Mouse (Mus musculus) heart, embryonic 13.5 days (tissue): ENCODE results near the gene H13. TPM values are rescaled to one million over a fixed set of nuclear protein-coding genes. Genes with fewer than 3 reads are reported as not detected.

Experiments
- ATAC-seq: fragments of 200-750 bp; cut with Nextera tagmentation; 2 replicates; pipeline ENCODE4 v1.8.0; 2017; ENCODE audit warnings: moderate TSS enrichment; ENCODE audit not compliant: insufficient number of reproducible peaks, low FRiP score, low TSS enrichment; ENCODE audit errors: extremely low read depth
- H3K27ac ChIP-seq: fragments of 300-500 bp; sonication (generic); replicated peaks from 2 replicates; pipeline ENCODE4 v1.5.1; 2015; ENCODE audit warnings: moderate library complexity, mild to moderate bottlenecking, inconsistent platforms
- H3K27me3 ChIP-seq: fragments of 300-500 bp; sonication (generic); replicated peaks from 2 replicates; pipeline ENCODE4 v1.6.1; 2015; ENCODE audit warnings: mild to moderate bottlenecking, inconsistent platforms
- H3K36me3 ChIP-seq: fragments of 300-500 bp; sonication (generic); 2 replicates; pipeline ENCODE4 v1.6.1; 2015; ENCODE audit warnings: mild to moderate bottlenecking, inconsistent platforms
- H3K4me1 ChIP-seq: fragments of 300-500 bp; sonication (generic); 2 replicates; pipeline ENCODE4 v1.6.1; 2015; ENCODE audit warnings: inconsistent platforms
- H3K4me2 ChIP-seq: fragments of 300-500 bp; sonication (generic); 2 replicates; pipeline ENCODE4 v1.6.1; 2015; ENCODE audit warnings: inconsistent platforms, mild to moderate bottlenecking, moderate library complexity
- H3K4me3 ChIP-seq: fragments of 300-500 bp; sonication (generic); 2 replicates; pipeline ENCODE4 v1.5.1; 2015; ENCODE audit warnings: moderate library complexity, mild to moderate bottlenecking, inconsistent platforms
- H3K9ac ChIP-seq: fragments of 300-500 bp; sonication (generic); 2 replicates; pipeline ENCODE4 v1.6.1; 2015; ENCODE audit warnings: inconsistent platforms, mild to moderate bottlenecking, moderate library complexity
- H3K9me3 ChIP-seq: fragments of 300-500 bp; sonication (generic); 2 replicates; pipeline ENCODE4 v1.6.1; 2016; ENCODE audit warnings: inconsistent platforms
- WGBS: fragments of 180-500 bp; shearing (Covaris S2); methylation state at CpG from one replicate; pipeline ENCODE4 v1.1.7; 2015; ENCODE audit warnings: mixed read lengths; 5-methylcytosine and 5-hydroxymethylcytosine counted together
- polyA plus RNA-seq: library from polyadenylated mRNA; unstranded; fragments of >200 nt; fragmentation: Nextera tagmentation; extraction: Ambion mirVana; gene quantifications from 2 replicates; pipeline ENCODE4 v1.2.1, GENCODE M21; 2015

The H13 gene
- polyA plus RNA-seq, 1 experiment from 2014 or later: 81.9 TPM

- no peak for ATAC-seq
- H3K36me3 ChIP-seq: no peaks in the 10 kb centered on the region
Observed at GRCm38 (mm10) chr2:152756474-152757393, 87.5 kb downstream of the H13 start.

GRCm38 (mm10) chr2:152757478-152757877 is 88.2 kb downstream of the H13 start:
- Histone ChIP-seq H3K4me1 (peaks cover 29% of the 10 kb centered on the region), H3K27me3 (peaks cover 28% of the 10 kb centered on the region; the same call in 1 of the 2 replicates), H3K4me3 (no peak overlapping the region), H3K9me3 (no peaks in the 10 kb centered on the region), H3K4me2 (no peak overlapping the region), H3K9ac (no peak overlapping the region), H3K36me3 (no peaks in the 10 kb centered on the region), H3K27ac (no peak overlapping the region)
- ATAC-seq: no peak
- WGBS: 66% methylated on average over 2 of the region's 2 CpGs

More at GRCm38 (mm10) chr2:152756474-152757393, 87.5 kb downstream of the H13 start:
- Histone ChIP-seq H3K9me3 (no peaks in the 10 kb centered on the region), H3K4me1 (peaks cover 29% of the 10 kb centered on the region), H3K4me3 (no peak overlapping the region), H3K9ac (no peak overlapping the region), H3K4me2 (no peak overlapping the region), H3K27me3 (peaks cover 28% of the 10 kb centered on the region; the same call in 1 of the 2 replicates), H3K27ac (no peak overlapping the region)
- WGBS: 75% methylated on average over 17 of the region's 17 CpGs

Other genes with a start within 250 kb of the H13 start
- not detected in 2 replicates for gene Defb23, start 204.8 kb upstream of the H13 start, polyA plus RNA-seq
- gene Defb20, start 192.4 kb upstream of the H13 start, polyA plus RNA-seq: not detected in 2 replicates
- not detected in 2 replicates for gene Defb22, start 179.3 kb upstream of the H13 start, polyA plus RNA-seq
- gene Defb26, start 157.8 kb upstream of the H13 start, polyA plus RNA-seq: not detected in 2 replicates
- gene Defb28, start 151.2 kb upstream of the H13 start, polyA plus RNA-seq: not detected in 2 replicates
- gene Defb29, start 129.4 kb upstream of the H13 start, polyA plus RNA-seq: not detected in 2 replicates
- gene Gm17416, start 100.1 kb upstream of the H13 start, polyA plus RNA-seq: not detected in 2 replicates
- gene Defb21, start 96.7 kb upstream of the H13 start, polyA plus RNA-seq: not detected in 2 replicates
- 0.75 and 1.0 TPM in 2 replicates for gene Defb19, start 89.1 kb upstream of the H13 start, polyA plus RNA-seq
- gene Defb45, start 70.1 kb upstream of the H13 start, polyA plus RNA-seq: not detected in 2 replicates
- not detected in 2 replicates for gene Defb36, start 65.1 kb upstream of the H13 start, polyA plus RNA-seq
- 0.68 and 1.1 TPM in 2 replicates for gene Defb25, start 46.4 kb upstream of the H13 start, polyA plus RNA-seq
- gene Rem1, start 42.5 kb upstream of the H13 start, polyA plus RNA-seq: 10.5 and 12.6 TPM in 2 replicates
- 23.0 and 25.3 TPM in 2 replicates for gene Mcts2, start 17.6 kb downstream of the H13 start, polyA plus RNA-seq
- gene Id1, start 66.8 kb downstream of the H13 start, polyA plus RNA-seq: 56.7 and 58.8 TPM in 2 replicates
- gene Cox4i2, start 84.7 kb downstream of the H13 start, polyA plus RNA-seq: 11.8 and 13.4 TPM in 2 replicates
- gene Bcl2l1, start 162.3 kb downstream of the H13 start, polyA plus RNA-seq: 59.6 and 62.8 TPM in 2 replicates
- 51.1 and 55.5 TPM in 2 replicates for gene Tpx2, start 178.5 kb downstream of the H13 start, polyA plus RNA-seq
- gene Mylk2, start 241.9 kb downstream of the H13 start, polyA plus RNA-seq: 0.19 and 0.29 TPM in 2 replicates